Mouse (Mus musculus): ENCODE results near the gene Pcsk6.

The Pcsk6 gene

GRCm38 (mm10) chr7:65861591-65862472 lies at the start of gene Pcsk6:
Gene Pcsk6, plus strand, starts transcription at chr7:65861734.
- TF ChIP-seq GATA4 (IDR thresholded peaks at IDR 0.05; ENCODE audit: insufficient replicate concordance, low read length) = no peak

- TF ChIP-seq GATA4 (IDR thresholded peaks at IDR 0.05; ENCODE audit: insufficient replicate concordance, low read length) = no peak
Observed at GRCm38 (mm10) chr7:65813611-65814212, 47.8 kb upstream of the Pcsk6 start.

GRCm38 (mm10) chr7:65817564-65817963 lies 44.0 kb upstream of the Pcsk6 start:
- TF ChIP-seq GATA4 (IDR thresholded peaks at IDR 0.05; ENCODE audit: insufficient replicate concordance, low read length) = no peak

- no peak for TF ChIP-seq GATA4 (IDR thresholded peaks at IDR 0.05; ENCODE audit: insufficient replicate concordance, low read length)
Observed at GRCm38 (mm10) chr7:65820391-65820790, 41.1 kb upstream of the Pcsk6 start.

- no peak for TF ChIP-seq GATA4 (IDR thresholded peaks at IDR 0.05; ENCODE audit: insufficient replicate concordance, low read length)
Observed at GRCm38 (mm10) chr7:65822506-65823119, 38.9 kb upstream of the Pcsk6 start.

GRCm38 (mm10) chr7:65839756-65840155 lies 21.8 kb upstream of the Pcsk6 start:
- no peak for TF ChIP-seq GATA4 (IDR thresholded peaks at IDR 0.05; ENCODE audit: insufficient replicate concordance, low read length)

GRCm38 (mm10) chr7:65843210-65843609 lies 18.3 kb upstream of the Pcsk6 start:
- TF ChIP-seq GATA4 (IDR thresholded peaks at IDR 0.05; ENCODE audit: insufficient replicate concordance, low read length) = no peak

- TF ChIP-seq GATA4 (IDR thresholded peaks at IDR 0.05; ENCODE audit: insufficient replicate concordance, low read length) = no peak
Observed at GRCm38 (mm10) chr7:65860981-65861380, 553 bp upstream of the Pcsk6 start.

- TF ChIP-seq GATA4 (IDR thresholded peaks at IDR 0.05; ENCODE audit: insufficient replicate concordance, low read length) = no peak
Observed at GRCm38 (mm10) chr7:65862473-65863176, 1.1 kb downstream of the Pcsk6 start.

- no peak for TF ChIP-seq GATA4 (IDR thresholded peaks at IDR 0.05; ENCODE audit: insufficient replicate concordance, low read length)
Observed at GRCm38 (mm10) chr7:65869173-65869572, 7.6 kb downstream of the Pcsk6 start.

GRCm38 (mm10) chr7:65869794-65870193 lies 8.3 kb downstream of the Pcsk6 start:
- no peak for TF ChIP-seq GATA4 (IDR thresholded peaks at IDR 0.05; ENCODE audit: insufficient replicate concordance, low read length)

GRCm38 (mm10) chr7:65870227-65870626 lies 8.7 kb downstream of the Pcsk6 start:
- TF ChIP-seq GATA4 (IDR thresholded peaks at IDR 0.05; ENCODE audit: insufficient replicate concordance, low read length) = no peak

- TF ChIP-seq GATA4 (IDR thresholded peaks at IDR 0.05; ENCODE audit: insufficient replicate concordance, low read length) = no peak
Observed at GRCm38 (mm10) chr7:65870928-65871580, 9.5 kb downstream of the Pcsk6 start.

GRCm38 (mm10) chr7:65871851-65872250 lies 10.3 kb downstream of the Pcsk6 start:
- no peak for TF ChIP-seq GATA4 (IDR thresholded peaks at IDR 0.05; ENCODE audit: insufficient replicate concordance, low read length)
